Mouse (Mus musculus): ENCODE measurements around the gene Sgca. TPM values are rescaled to one million over a fixed set of nuclear protein-coding genes. Genes with fewer than 3 reads are reported as not detected.
"Not testable (repeated sequence)": the region's sequence is repeated elsewhere in the genome, so short reads cannot be mapped to it uniquely, and the experiment has no call there.

The Sgca gene
- polyA plus RNA-seq, 1 experiment from 2014 or later = 0.60 TPM

- H3K4me3 ChIP-seq (ENCODE audit: low read depth, low read length) = peak overlapping the region; percentile 86
- no peak for DNase-seq (ENCODE audit: low spot score)
- no peaks in the 10 kb centered on the region for H3K9me3 ChIP-seq (ENCODE audit: control insufficient read depth, low read length)
- H3K36me3 ChIP-seq (ENCODE audit: control insufficient read depth, insufficient read depth, low read length) = no peaks in the 10 kb centered on the region; the same call in 1 of the 2 replicates
- no peak for ATAC-seq (ENCODE audit: insufficient number of reproducible peaks, low FRiP score, low TSS enrichment, low read depth)
- 32% methylated on average over 1 of the region's 1 CpGs for WGBS
- peaks cover 24% of the 10 kb centered on the region for H3K4me1 ChIP-seq (ENCODE audit: control insufficient read depth, insufficient read depth, low read length)
- H3K27me3 ChIP-seq (ENCODE audit: control insufficient read depth, insufficient read depth, low read length) = no peaks in the 10 kb centered on the region
- H3K9ac ChIP-seq (ENCODE audit: low read length) = peak overlapping the region; percentile 27; the same call in 1 of the 2 replicates
- no peak overlapping the region; the same call in 1 of the 2 replicates for H3K27ac ChIP-seq (replicated peaks; ENCODE audit: low read depth, low read length)
- H3K4me2 ChIP-seq (ENCODE audit: low read depth, severe bottlenecking) = peak overlapping the region; percentile 78
Observed at GRCm38 (mm10) chr11:95011416-95011815, 35.3 kb upstream of the Sgca start.

GRCm38 (mm10) chr11:95010841-95011403 is 34.8 kb upstream of the Sgca start:
- DNase-seq (ENCODE audit: low spot score); H3K36me3 ChIP-seq (ENCODE audit: control insufficient read depth, insufficient read depth, low read length); H3K9me3 ChIP-seq (ENCODE audit: control insufficient read depth, low read length); ATAC-seq (ENCODE audit: insufficient number of reproducible peaks, low FRiP score, low TSS enrichment, low read depth); H3K27me3 ChIP-seq (ENCODE audit: control insufficient read depth, insufficient read depth, low read length); H3K27ac ChIP-seq (replicated peaks; ENCODE audit: low read depth, low read length): not testable (repeated sequence)
- Histone ChIP-seq H3K4me2 (ENCODE audit: low read depth, severe bottlenecking) (peak overlapping the region; percentile 78), H3K4me1 (ENCODE audit: control insufficient read depth, insufficient read depth, low read length) (peaks cover 29% of the 10 kb centered on the region), H3K4me3 (ENCODE audit: low read depth, low read length) (peak overlapping the region; percentile 86), H3K9ac (ENCODE audit: low read length) (peak overlapping the region; percentile 93)
- WGBS = 14% methylated on average over 4 of the region's 4 CpGs

GRCm38 (mm10) chr11:95010141-95010739 is 34.1 kb upstream of the Sgca start:
- WGBS = under 1% methylated on average over 30 of the region's 40 CpGs
- 0 out of 2 replicates have a peak, but pooled peaks have one; percentile 11 for ATAC-seq (ENCODE audit: insufficient number of reproducible peaks, low FRiP score, low TSS enrichment, low read depth)
- peaks cover 31% of the 10 kb centered on the region for H3K4me1 ChIP-seq (ENCODE audit: control insufficient read depth, insufficient read depth, low read length)

GRCm38 (mm10) chr11:95009629-95010014 is 33.5 kb upstream of the Sgca start, which contains the start of gene Samd14:
TSS of gene Samd14 (plus strand) at chr11:95009879.
- ATAC-seq (ENCODE audit: insufficient number of reproducible peaks, low FRiP score, low TSS enrichment, low read depth) = peak; percentile 64
- peaks cover 31% of the 10 kb centered on the region for H3K4me1 ChIP-seq (ENCODE audit: control insufficient read depth, insufficient read depth, low read length)

More at GRCm38 (mm10) chr11:95010141-95010739, 34.1 kb upstream of the Sgca start:
- no peaks in the 10 kb centered on the region for H3K27me3 ChIP-seq (ENCODE audit: control insufficient read depth, insufficient read depth, low read length)
- H3K9me3 ChIP-seq (ENCODE audit: control insufficient read depth, low read length) = no peaks in the 10 kb centered on the region
- peak overlapping the region; percentile 89 for H3K27ac ChIP-seq (replicated peaks; ENCODE audit: low read depth, low read length)
- H3K4me3 ChIP-seq (ENCODE audit: low read depth, low read length) = peak overlapping the region; percentile 86
- peak overlapping the region; percentile 93 for H3K9ac ChIP-seq (ENCODE audit: low read length)
- peaks cover 3% of the 10 kb centered on the region; the same call in 1 of the 2 replicates for H3K36me3 ChIP-seq (ENCODE audit: control insufficient read depth, insufficient read depth, low read length)
- peak overlapping the region; percentile 78 for H3K4me2 ChIP-seq (ENCODE audit: low read depth, severe bottlenecking)
- peak; percentile 60 for DNase-seq (ENCODE audit: low spot score)

GRCm38 (mm10) chr11:95008661-95009628 is 32.8 kb upstream of the Sgca start:
- ATAC-seq (ENCODE audit: insufficient number of reproducible peaks, low FRiP score, low TSS enrichment, low read depth) (no peak), DNase-seq (ENCODE audit: low spot score) (no peak)
- Histone ChIP-seq H3K9ac (ENCODE audit: low read length) (peak overlapping the region; percentile 93), H3K27ac (replicated peaks; ENCODE audit: low read depth, low read length) (peak overlapping the region; percentile 89), H3K4me2 (ENCODE audit: low read depth, severe bottlenecking) (peak overlapping the region; percentile 78), H3K36me3 (ENCODE audit: control insufficient read depth, insufficient read depth, low read length) (peaks cover 10% of the 10 kb centered on the region; the same call in 1 of the 2 replicates), H3K27me3 (ENCODE audit: control insufficient read depth, insufficient read depth, low read length) (no peaks in the 10 kb centered on the region), H3K4me1 (ENCODE audit: control insufficient read depth, insufficient read depth, low read length) (peaks cover 31% of the 10 kb centered on the region), H3K9me3 (ENCODE audit: control insufficient read depth, low read length) (no peaks in the 10 kb centered on the region), H3K4me3 (ENCODE audit: low read depth, low read length) (peak overlapping the region; percentile 86)
- 43% methylated on average over 15 of the region's 15 CpGs for WGBS

More at GRCm38 (mm10) chr11:95009629-95010014, 33.5 kb upstream of the Sgca start, which contains the start of gene Samd14:
- Histone ChIP-seq H3K9me3 (ENCODE audit: control insufficient read depth, low read length) (no peaks in the 10 kb centered on the region), H3K27me3 (ENCODE audit: control insufficient read depth, insufficient read depth, low read length) (no peaks in the 10 kb centered on the region), H3K27ac (replicated peaks; ENCODE audit: low read depth, low read length) (peak within 1 kb of the TSS; percentile 89), H3K4me3 (ENCODE audit: low read depth, low read length) (peak within 1 kb of the TSS; percentile 86), H3K36me3 (ENCODE audit: control insufficient read depth, insufficient read depth, low read length) (peaks cover 7% of the 10 kb centered on the region; the same call in 1 of the 2 replicates), H3K9ac (ENCODE audit: low read length) (peak within 1 kb of the TSS; percentile 93), H3K4me2 (ENCODE audit: low read depth, severe bottlenecking) (peak within 1 kb of the TSS; percentile 78)
- peak; percentile 82 for DNase-seq (ENCODE audit: low spot score)
- under 1% methylated on average over 30 of the region's 32 CpGs for WGBS

- H3K4me2 ChIP-seq (ENCODE audit: low read depth, severe bottlenecking) = peak overlapping the region; percentile 63; the same call in 1 of the 2 replicates
Observed at GRCm38 (mm10) chr11:95007418-95007817, 31.3 kb upstream of the Sgca start.

GRCm38 (mm10) chr11:95006525-95007219 is 30.5 kb upstream of the Sgca start:
- ATAC-seq (ENCODE audit: insufficient number of reproducible peaks, low FRiP score, low TSS enrichment, low read depth) (peak; percentile 44), DNase-seq (ENCODE audit: low spot score) (peak; percentile 87)
- Histone ChIP-seq H3K27me3 (ENCODE audit: control insufficient read depth, insufficient read depth, low read length) (no peaks in the 10 kb centered on the region), H3K9ac (ENCODE audit: low read length) (peak overlapping the region; percentile 51), H3K4me3 (ENCODE audit: low read depth, low read length) (peak overlapping the region; percentile 32), H3K9me3 (ENCODE audit: control insufficient read depth, low read length) (no peaks in the 10 kb centered on the region), H3K4me2 (ENCODE audit: low read depth, severe bottlenecking) (peak overlapping the region; percentile 63), H3K27ac (replicated peaks; ENCODE audit: low read depth, low read length) (peak overlapping the region; percentile 36; the same call in 1 of the 2 replicates), H3K36me3 (ENCODE audit: control insufficient read depth, insufficient read depth, low read length) (peaks cover 23% of the 10 kb centered on the region), H3K4me1 (ENCODE audit: control insufficient read depth, insufficient read depth, low read length) (peaks cover 21% of the 10 kb centered on the region)
- WGBS = 2% methylated on average over 27 of the region's 27 CpGs

More at GRCm38 (mm10) chr11:95007418-95007817, 31.3 kb upstream of the Sgca start:
- peaks cover 26% of the 10 kb centered on the region for H3K4me1 ChIP-seq (ENCODE audit: control insufficient read depth, insufficient read depth, low read length)
- no peak for ATAC-seq (ENCODE audit: insufficient number of reproducible peaks, low FRiP score, low TSS enrichment, low read depth)
- H3K27me3 ChIP-seq (ENCODE audit: control insufficient read depth, insufficient read depth, low read length) = no peaks in the 10 kb centered on the region
- H3K27ac ChIP-seq (replicated peaks; ENCODE audit: low read depth, low read length) = no peak overlapping the region; the same call in 1 of the 2 replicates
- H3K4me3 ChIP-seq (ENCODE audit: low read depth, low read length) = no peak overlapping the region
- no peaks in the 10 kb centered on the region for H3K9me3 ChIP-seq (ENCODE audit: control insufficient read depth, low read length)
- peak overlapping the region; percentile 51; the same call in 1 of the 2 replicates for H3K9ac ChIP-seq (ENCODE audit: low read length)
- H3K36me3 ChIP-seq (ENCODE audit: control insufficient read depth, insufficient read depth, low read length) = peaks cover 16% of the 10 kb centered on the region
- no peak for DNase-seq (ENCODE audit: low spot score)
- WGBS = 74% methylated on average over 3 of the region's 3 CpGs

Data from limb, embryonic 11.5 days (tissue).